Mouse (Mus musculus): ENCODE measurements around the gene Rhbdd2. TPM values are rescaled to one million over a fixed set of nuclear protein-coding genes. Genes with fewer than 3 reads are reported as not detected.

Gene Rhbdd2
- polyA plus RNA-seq, 1 experiment from 2014 or later, result 111 TPM

DNA sequence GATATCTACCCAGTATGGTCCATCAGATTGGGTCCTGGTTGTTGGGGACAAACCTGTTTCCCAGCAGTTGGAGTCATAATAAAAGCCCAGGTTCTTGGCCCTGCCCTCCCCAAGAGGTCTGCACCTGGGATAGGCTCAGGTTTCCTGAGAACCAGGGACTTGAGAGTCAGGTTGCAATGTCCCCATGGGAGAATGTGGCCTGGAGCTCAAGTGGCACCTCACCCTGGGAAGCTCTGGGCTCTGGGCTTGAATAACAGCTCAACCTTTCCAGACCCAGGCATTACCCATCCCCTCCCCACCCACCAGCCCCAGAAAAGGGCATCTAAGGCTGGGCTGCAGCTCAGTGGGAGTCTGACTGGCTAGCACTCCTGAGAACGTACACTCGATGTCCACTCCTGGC, 20.8 kb downstream of the Rhbdd2 start:
- no peaks in the 10 kb centered on the region for H3K36me3 ChIP-seq (ENCODE audit: control insufficient read depth, insufficient read depth, low read length)
- H3K4me2 ChIP-seq (ENCODE audit: low read depth, low read length), result no peak overlapping the region
- WGBS, result 50% methylated on average over 2 of the region's 2 CpGs
- no peak overlapping the region for H3K4me3 ChIP-seq (ENCODE audit: low read depth, low read length)
- H3K27ac ChIP-seq (ENCODE audit: low read depth, low read length), result no peak overlapping the region
- H3K27me3 ChIP-seq (ENCODE audit: control insufficient read depth, insufficient read depth, low read length), result no peaks in the 10 kb centered on the region
- H3K9ac ChIP-seq (replicated peaks; ENCODE audit: low read depth, low read length), result no peak overlapping the region
- no peaks in the 10 kb centered on the region for H3K4me1 ChIP-seq (ENCODE audit: control insufficient read depth, insufficient read depth, low read length)
- no peak for ATAC-seq (ENCODE audit: low read depth)
- no peaks in the 10 kb centered on the region for H3K9me3 ChIP-seq (ENCODE audit: control insufficient read depth, low read length)

DNA sequence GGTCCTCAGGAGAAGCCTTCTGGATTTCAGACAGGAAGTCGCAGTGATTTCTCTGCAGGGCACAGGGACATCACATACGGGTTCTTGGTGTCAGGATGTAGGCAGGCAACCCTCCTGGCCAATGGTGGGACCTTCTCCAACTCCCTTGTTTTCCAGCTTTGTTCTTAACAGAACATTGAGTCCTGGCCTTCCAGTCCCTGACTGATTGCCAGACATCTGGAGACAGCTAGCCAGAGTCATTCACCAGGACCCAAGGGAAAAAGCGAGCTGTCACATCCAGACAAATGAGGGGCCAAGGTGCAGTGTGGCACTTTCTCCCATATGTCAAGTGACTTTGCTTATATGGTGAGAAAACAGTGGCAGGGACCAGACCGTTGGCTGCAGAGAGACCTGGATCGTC, 23.6 kb downstream of the Rhbdd2 start:
- WGBS, result 76% methylated on average over 5 of the region's 5 CpGs
- Histone ChIP-seq H3K9ac (replicated peaks; ENCODE audit: low read depth, low read length) (no peak overlapping the region), H3K27me3 (ENCODE audit: control insufficient read depth, insufficient read depth, low read length) (no peaks in the 10 kb centered on the region), H3K4me3 (ENCODE audit: low read depth, low read length) (no peak overlapping the region), H3K27ac (ENCODE audit: low read depth, low read length) (no peak overlapping the region), H3K4me1 (ENCODE audit: control insufficient read depth, insufficient read depth, low read length) (no peaks in the 10 kb centered on the region), H3K4me2 (ENCODE audit: low read depth, low read length) (no peak overlapping the region), H3K36me3 (ENCODE audit: control insufficient read depth, insufficient read depth, low read length) (no peaks in the 10 kb centered on the region), H3K9me3 (ENCODE audit: control insufficient read depth, low read length) (no peaks in the 10 kb centered on the region)
- no peak for ATAC-seq (ENCODE audit: low read depth)

DNA sequence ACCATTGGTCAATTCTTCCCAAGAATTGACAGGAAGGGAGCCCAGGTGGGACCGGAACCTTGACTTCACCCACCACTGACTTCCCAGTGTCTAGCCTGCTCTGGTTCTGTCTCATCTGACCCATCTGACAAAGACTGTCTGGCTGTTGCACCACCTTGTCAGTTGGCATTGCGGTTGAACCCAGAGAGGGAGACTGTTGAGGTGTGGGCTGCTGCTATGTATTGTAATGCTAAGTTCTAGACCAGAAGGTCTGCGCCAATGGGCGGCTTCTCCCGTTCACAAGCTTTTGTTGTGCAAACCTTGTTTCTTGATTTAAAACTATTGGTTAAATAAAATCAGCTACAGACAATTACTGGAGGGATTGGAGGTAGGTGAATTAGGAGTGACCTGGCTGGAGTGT, 24.7 kb downstream of the Rhbdd2 start:
- Histone ChIP-seq H3K36me3 (ENCODE audit: control insufficient read depth, insufficient read depth, low read length) (no peaks in the 10 kb centered on the region), H3K4me3 (ENCODE audit: low read depth, low read length) (no peak overlapping the region), H3K4me1 (ENCODE audit: control insufficient read depth, insufficient read depth, low read length) (no peaks in the 10 kb centered on the region), H3K27ac (ENCODE audit: low read depth, low read length) (no peak overlapping the region), H3K4me2 (ENCODE audit: low read depth, low read length) (no peak overlapping the region), H3K27me3 (ENCODE audit: control insufficient read depth, insufficient read depth, low read length) (no peaks in the 10 kb centered on the region), H3K9me3 (ENCODE audit: control insufficient read depth, low read length) (no peaks in the 10 kb centered on the region), H3K9ac (replicated peaks; ENCODE audit: low read depth, low read length) (no peak overlapping the region)
- 72% methylated on average over 5 of the region's 5 CpGs for WGBS
- ATAC-seq (ENCODE audit: low read depth), result no peak

DNA sequence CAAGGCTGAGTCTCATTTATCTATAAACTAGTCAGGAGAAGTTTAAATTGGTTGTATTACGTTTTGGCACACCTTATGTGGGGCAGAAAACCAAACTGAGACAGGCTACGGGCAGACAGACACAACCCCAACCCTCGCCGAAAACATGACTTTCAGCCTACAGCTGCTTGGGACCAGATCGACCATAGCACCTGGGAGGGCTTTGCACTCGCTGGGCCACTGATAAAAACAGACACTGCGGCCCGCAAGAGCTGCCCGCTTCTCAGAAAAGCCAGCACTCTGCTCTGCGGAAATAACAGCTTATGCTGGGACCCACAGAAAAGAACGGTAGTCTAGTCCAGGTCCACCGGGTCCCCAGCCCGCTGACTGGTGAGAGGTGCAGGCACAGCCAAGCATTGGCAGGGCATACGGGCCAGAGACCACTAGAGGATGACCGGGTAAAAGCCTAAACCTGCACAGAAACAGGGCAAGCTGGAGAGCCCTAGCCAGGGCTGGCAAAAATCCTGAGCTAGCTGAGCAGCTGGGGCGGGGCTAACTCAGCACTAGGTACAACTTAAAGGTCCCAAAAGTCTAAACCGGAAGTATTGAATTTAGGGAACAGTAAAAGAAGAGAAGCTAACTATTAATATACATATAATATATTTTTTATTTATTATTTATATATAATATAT, 25.4 kb downstream of the Rhbdd2 start:
- 61% methylated on average over 17 of the region's 17 CpGs for WGBS

DNA sequence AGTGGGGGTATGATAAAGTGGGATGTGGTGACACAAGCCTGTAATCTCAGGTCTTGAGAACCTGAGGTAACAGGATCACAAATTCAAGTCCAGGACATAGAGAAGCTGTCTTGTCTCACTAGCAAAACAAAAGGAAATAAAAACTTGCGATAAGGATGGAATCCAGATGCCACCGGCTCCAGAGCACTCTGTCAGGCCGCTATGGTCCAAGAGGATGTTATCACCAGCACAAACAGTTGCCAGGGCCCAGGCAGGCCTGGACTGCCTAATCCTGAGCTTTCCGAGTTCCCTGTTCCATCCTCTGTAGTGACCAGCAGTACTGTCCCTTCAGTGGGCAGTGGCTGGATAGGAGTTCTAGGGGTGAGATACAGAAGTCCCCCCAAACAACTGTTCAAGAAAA, 27.5 kb downstream of the Rhbdd2 start:
- ATAC-seq (ENCODE audit: low read depth), result no peak
- no peak overlapping the region for H3K27ac ChIP-seq (ENCODE audit: low read depth, low read length)
- H3K9me3 ChIP-seq (ENCODE audit: control insufficient read depth, low read length), result no peaks in the 10 kb centered on the region
- H3K4me3 ChIP-seq (ENCODE audit: low read depth, low read length), result no peak overlapping the region
- H3K4me2 ChIP-seq (ENCODE audit: low read depth, low read length), result no peak overlapping the region
- H3K4me1 ChIP-seq (ENCODE audit: control insufficient read depth, insufficient read depth, low read length), result no peaks in the 10 kb centered on the region
- no peak overlapping the region for H3K9ac ChIP-seq (replicated peaks; ENCODE audit: low read depth, low read length)
- H3K27me3 ChIP-seq (ENCODE audit: control insufficient read depth, insufficient read depth, low read length), result no peaks in the 10 kb centered on the region
- 89% methylated on average over 4 of the region's 4 CpGs for WGBS
- no peaks in the 10 kb centered on the region for H3K36me3 ChIP-seq (ENCODE audit: control insufficient read depth, insufficient read depth, low read length)

More for the DNA sequence above, 25.4 kb downstream of the Rhbdd2 start:
- H3K4me1 ChIP-seq (ENCODE audit: control insufficient read depth, insufficient read depth, low read length), result no peaks in the 10 kb centered on the region
- no peak overlapping the region for H3K27ac ChIP-seq (ENCODE audit: low read depth, low read length)
- ATAC-seq (ENCODE audit: low read depth), result no peak
- H3K9me3 ChIP-seq (ENCODE audit: control insufficient read depth, low read length), result no peaks in the 10 kb centered on the region
- H3K27me3 ChIP-seq (ENCODE audit: control insufficient read depth, insufficient read depth, low read length), result no peaks in the 10 kb centered on the region
- no peak overlapping the region for H3K9ac ChIP-seq (replicated peaks; ENCODE audit: low read depth, low read length)
- no peaks in the 10 kb centered on the region for H3K36me3 ChIP-seq (ENCODE audit: control insufficient read depth, insufficient read depth, low read length)
- no peak overlapping the region for H3K4me3 ChIP-seq (ENCODE audit: low read depth, low read length)
- no peak overlapping the region for H3K4me2 ChIP-seq (ENCODE audit: low read depth, low read length)

DNA sequence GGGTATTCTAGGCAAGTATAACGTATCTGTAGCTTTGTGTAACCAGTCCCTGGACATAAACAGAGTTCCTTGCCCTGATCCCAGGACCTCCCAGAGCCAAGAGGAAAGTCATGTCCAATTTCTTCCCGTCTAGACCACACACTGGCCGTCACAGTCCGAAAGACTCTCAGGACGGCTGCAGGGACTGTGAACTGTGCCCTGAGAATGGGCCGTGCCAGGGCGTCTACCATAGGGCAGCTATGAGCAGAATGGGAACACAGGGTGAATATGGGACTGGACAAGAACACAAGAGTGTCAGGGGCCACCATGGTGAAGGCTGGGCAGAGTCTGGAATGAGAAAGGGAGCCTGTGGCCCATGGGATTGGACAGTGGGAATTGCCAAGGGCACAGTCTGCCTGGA, 28.1 kb downstream of the Rhbdd2 start:
- no peak overlapping the region for H3K4me2 ChIP-seq (ENCODE audit: low read depth, low read length)
- no peaks in the 10 kb centered on the region for H3K36me3 ChIP-seq (ENCODE audit: control insufficient read depth, insufficient read depth, low read length)
- ATAC-seq (ENCODE audit: low read depth), result no peak
- no peak overlapping the region for H3K27ac ChIP-seq (ENCODE audit: low read depth, low read length)
- no peak overlapping the region for H3K4me3 ChIP-seq (ENCODE audit: low read depth, low read length)
- no peaks in the 10 kb centered on the region for H3K9me3 ChIP-seq (ENCODE audit: control insufficient read depth, low read length)
- no peaks in the 10 kb centered on the region for H3K27me3 ChIP-seq (ENCODE audit: control insufficient read depth, insufficient read depth, low read length)
- WGBS, result 86% methylated on average over 7 of the region's 7 CpGs
- no peak overlapping the region for H3K9ac ChIP-seq (replicated peaks; ENCODE audit: low read depth, low read length)
- H3K4me1 ChIP-seq (ENCODE audit: control insufficient read depth, insufficient read depth, low read length), result no peaks in the 10 kb centered on the region

DNA sequence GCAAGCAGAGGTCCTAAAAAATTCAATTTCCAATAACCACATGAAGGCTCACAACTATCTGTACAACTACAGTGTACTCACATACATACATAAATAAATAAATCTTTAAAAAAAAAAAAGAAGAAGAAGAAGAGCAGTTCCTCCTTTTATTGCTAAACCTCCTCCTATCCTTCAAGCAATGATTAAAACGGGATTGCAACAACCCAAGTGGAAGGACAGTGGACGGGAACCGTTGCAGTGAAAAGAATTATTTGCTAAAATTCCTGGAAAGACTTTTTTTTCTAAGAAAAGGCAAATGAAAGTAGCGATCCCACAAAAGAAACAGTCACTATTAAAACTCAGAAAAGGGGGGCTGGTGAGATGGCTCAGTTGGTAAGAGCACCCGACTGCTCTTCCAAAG, 34.5 kb downstream of the Rhbdd2 start:
- Histone ChIP-seq H3K4me3 (ENCODE audit: low read depth, low read length) (no peak overlapping the region), H3K4me2 (ENCODE audit: low read depth, low read length) (no peak overlapping the region), H3K4me1 (ENCODE audit: control insufficient read depth, insufficient read depth, low read length) (no peaks in the 10 kb centered on the region), H3K9me3 (ENCODE audit: control insufficient read depth, low read length) (no peaks in the 10 kb centered on the region), H3K36me3 (ENCODE audit: control insufficient read depth, insufficient read depth, low read length) (no peaks in the 10 kb centered on the region), H3K9ac (replicated peaks; ENCODE audit: low read depth, low read length) (no peak overlapping the region), H3K27ac (ENCODE audit: low read depth, low read length) (no peak overlapping the region), H3K27me3 (ENCODE audit: control insufficient read depth, insufficient read depth, low read length) (no peaks in the 10 kb centered on the region)
- no peak for ATAC-seq (ENCODE audit: low read depth)
- 93% methylated on average over 5 of the region's 5 CpGs for WGBS

DNA sequence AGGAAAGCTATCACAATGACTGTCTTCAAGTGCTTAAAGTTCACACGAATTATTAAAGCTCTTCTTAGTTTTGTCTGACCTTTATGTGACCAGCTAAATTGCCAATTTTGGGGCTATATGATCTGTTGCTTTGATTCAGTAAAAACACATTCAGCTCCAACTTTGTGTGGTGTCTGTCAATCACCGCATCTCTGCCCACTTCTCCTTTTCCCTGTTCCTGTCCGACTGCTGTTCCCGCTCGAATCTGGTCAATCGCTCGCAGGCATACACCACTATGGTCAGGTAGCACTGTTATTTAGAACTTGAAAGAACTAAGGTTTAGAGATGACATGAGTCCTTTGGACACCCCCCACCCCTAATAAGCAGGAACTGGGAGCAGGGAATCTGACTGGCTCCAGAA, 35.7 kb downstream of the Rhbdd2 start:
- H3K4me1 ChIP-seq (ENCODE audit: control insufficient read depth, insufficient read depth, low read length), result no peaks in the 10 kb centered on the region
- WGBS, result 84% methylated on average over 7 of the region's 7 CpGs
- H3K9me3 ChIP-seq (ENCODE audit: control insufficient read depth, low read length), result no peaks in the 10 kb centered on the region
- H3K4me2 ChIP-seq (ENCODE audit: low read depth, low read length), result no peak overlapping the region
- H3K27me3 ChIP-seq (ENCODE audit: control insufficient read depth, insufficient read depth, low read length), result no peaks in the 10 kb centered on the region
- no peak overlapping the region for H3K9ac ChIP-seq (replicated peaks; ENCODE audit: low read depth, low read length)
- H3K4me3 ChIP-seq (ENCODE audit: low read depth, low read length), result no peak overlapping the region
- H3K36me3 ChIP-seq (ENCODE audit: control insufficient read depth, insufficient read depth, low read length), result no peaks in the 10 kb centered on the region
- ATAC-seq (ENCODE audit: low read depth), result no peak
- no peak overlapping the region for H3K27ac ChIP-seq (ENCODE audit: low read depth, low read length)

DNA sequence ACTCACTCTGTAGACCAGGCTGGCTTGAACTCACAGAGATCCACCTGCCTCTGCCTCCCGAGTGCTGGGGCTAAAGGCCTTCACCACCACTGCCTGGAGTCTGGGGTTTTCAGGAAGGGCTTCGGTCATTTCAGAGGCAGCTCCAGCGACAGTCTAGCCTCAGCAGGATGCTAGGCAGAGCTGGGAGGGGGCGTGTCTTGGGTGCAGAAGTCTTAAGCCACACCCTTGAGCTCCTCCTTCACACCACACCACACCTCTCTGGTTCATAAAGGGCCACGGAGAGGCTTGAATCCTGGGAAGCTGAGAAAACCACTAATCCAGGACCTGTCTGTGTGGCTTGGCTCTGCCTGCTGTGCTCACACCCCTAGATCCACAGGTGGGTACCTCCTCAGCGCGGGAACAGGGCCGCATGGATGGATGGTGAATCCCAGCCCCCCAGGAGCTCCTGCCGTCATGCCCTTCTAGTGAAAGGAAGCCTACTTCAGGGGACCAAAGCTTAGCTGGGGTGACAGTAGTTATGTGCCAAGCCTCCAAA, 37.4 kb downstream of the Rhbdd2 start, which contains the start of gene Por:
Gene Por (plus strand): TSS at position 293 of the 535 bp plus-strand sequence.
- Histone ChIP-seq H3K9me3 (ENCODE audit: control insufficient read depth, low read length) (no peaks in the 10 kb centered on the region), H3K9ac (replicated peaks; ENCODE audit: low read depth, low read length) (no peak within 1 kb of the TSS)

More for the DNA sequence above, 37.4 kb downstream of the Rhbdd2 start, which contains the start of gene Por:
- no peaks in the 10 kb centered on the region for H3K36me3 ChIP-seq (ENCODE audit: control insufficient read depth, insufficient read depth, low read length)
- H3K4me3 ChIP-seq (ENCODE audit: low read depth, low read length), result no peak within 1 kb of the TSS
- no peak for ATAC-seq (ENCODE audit: low read depth)
- no peak within 1 kb of the TSS for H3K4me2 ChIP-seq (ENCODE audit: low read depth, low read length)
- H3K4me1 ChIP-seq (ENCODE audit: control insufficient read depth, insufficient read depth, low read length), result peaks cover 8% of the 10 kb centered on the region
- H3K27me3 ChIP-seq (ENCODE audit: control insufficient read depth, insufficient read depth, low read length), result no peaks in the 10 kb centered on the region
- WGBS, result 23% methylated on average over 9 of the region's 9 CpGs
- no peak within 1 kb of the TSS for H3K27ac ChIP-seq (ENCODE audit: low read depth, low read length)
